ENCODE assay signal across 19 mouse cellular contexts in genomic region chr14:78468991-78469390, GRCm38 (mm10).
DNase-seq lines count a peak whose midpoint lies in the region; ATAC-seq and TF ChIP-seq lines count a peak whose summit lies in the region.
"Had no signal": no experiment of that assay in that cellular context is flagged by ENCODE, and none has a peak within 500 bp of the region (broad histone marks: within the 10 kb centered on the region; RNA-seq: fewer than 3 reads in every experiment).

No protein-coding gene starts in this region.

- DNase-seq in kidney, adult 11 months = peak; percentile 35
- DNase-seq in stomach, postnatal 0 days (ENCODE audit: low spot score) = no peak
- peak; percentile 28 for DNase-seq in kidney, postnatal 14 days
- DNase-seq in cerebellum, postnatal 10 days = no peak
- no peak for DNase-seq in cerebellum, adult 18-20 months
- DNase-seq: adrenal gland, adult 2 months; cerebellum, adult 11 months; cerebellum, adult 9-10 months; cerebellum, postnatal 36 days; gastrocnemius, postnatal 14 days; heart, adult 2 months had no signal

- H3K9me3 ChIP-seq in kidney, embryonic 16.5 days (ENCODE audit: low read length) = no peaks in the 10 kb centered on the region
- no peaks in the 10 kb centered on the region for H3K9me3 ChIP-seq in stomach, embryonic 14.5 days (ENCODE audit: control insufficient read depth, low read depth, low read length)
- no peaks in the 10 kb centered on the region for H3K9me3 ChIP-seq in stomach, postnatal 0 days (ENCODE audit: control insufficient read depth, low read length)
- H3K9me3 ChIP-seq: embryonic facial prominence, embryonic 10.5 days; forebrain, embryonic 13.5 days; heart, embryonic 12.5 days; hindbrain, embryonic 13.5 days had no signal

- no peak for ATAC-seq in kidney, embryonic 16.5 days (ENCODE audit: low FRiP score, low TSS enrichment)
- ATAC-seq in stomach, embryonic 14.5 days (ENCODE audit: insufficient number of reproducible peaks, insufficient read depth, low FRiP score, low read depth) = 0 out of 2 replicates have a peak, but pooled peaks have one; percentile 4
- ATAC-seq in stomach, postnatal 0 days (ENCODE audit: low FRiP score, low TSS enrichment) = no peak
- ATAC-seq: forebrain, embryonic 13.5 days; forebrain, postnatal 0 days; hindbrain, postnatal 0 days had no signal

- H3K36me3 ChIP-seq in kidney, embryonic 16.5 days (ENCODE audit: insufficient read depth, low read length) = no peaks in the 10 kb centered on the region
- H3K36me3 ChIP-seq in stomach, embryonic 14.5 days (ENCODE audit: control insufficient read depth, insufficient read depth, low read length) = no peaks in the 10 kb centered on the region
- no peaks in the 10 kb centered on the region for H3K36me3 ChIP-seq in stomach, postnatal 0 days (ENCODE audit: control insufficient read depth, insufficient read depth, low read length)
- H3K36me3 ChIP-seq: embryonic facial prominence, embryonic 10.5 days; heart, embryonic 12.5 days; hindbrain, embryonic 13.5 days had no signal

- H3K4me2 ChIP-seq in kidney, embryonic 16.5 days (replicated peaks; ENCODE audit: low read depth, low read length) = no peak overlapping the region
- no peak overlapping the region for H3K4me2 ChIP-seq in stomach, embryonic 14.5 days (replicated peaks; ENCODE audit: low read depth, low read length)
- H3K4me2 ChIP-seq in stomach, postnatal 0 days (replicated peaks; ENCODE audit: low read depth) = no peak overlapping the region
- H3K4me2 ChIP-seq: forebrain, embryonic 13.5 days; heart, embryonic 12.5 days; hindbrain, embryonic 13.5 days had no signal

- no peak overlapping the region for H3K4me3 ChIP-seq in kidney, embryonic 16.5 days (ENCODE audit: low read length)
- no peak overlapping the region for H3K4me3 ChIP-seq in stomach, embryonic 14.5 days (ENCODE audit: low read depth, low read length)
- no peak overlapping the region for H3K4me3 ChIP-seq in stomach, postnatal 0 days (ENCODE audit: low read depth, low read length)
- H3K4me3 ChIP-seq: embryonic facial prominence, embryonic 10.5 days; forebrain, embryonic 13.5 days; heart, adult 2 months; heart, embryonic 12.5 days; hindbrain, embryonic 13.5 days had no signal

- no peaks in the 10 kb centered on the region for H3K4me1 ChIP-seq in kidney, embryonic 16.5 days (ENCODE audit: insufficient read depth, low read length)
- no peaks in the 10 kb centered on the region for H3K4me1 ChIP-seq in stomach, embryonic 14.5 days (ENCODE audit: control insufficient read depth, insufficient read depth, low read length)
- no peaks in the 10 kb centered on the region for H3K4me1 ChIP-seq in stomach, postnatal 0 days (replicated peaks; ENCODE audit: control insufficient read depth, insufficient read depth)
- H3K4me1 ChIP-seq: embryonic facial prominence, embryonic 10.5 days; forebrain, embryonic 13.5 days; heart, embryonic 12.5 days; hindbrain, embryonic 13.5 days had no signal

- no peak overlapping the region for H3K9ac ChIP-seq in kidney, embryonic 16.5 days (replicated peaks; ENCODE audit: low read length)
- H3K9ac ChIP-seq in stomach, embryonic 14.5 days (replicated peaks; ENCODE audit: low read depth, low read length) = no peak overlapping the region
- H3K9ac ChIP-seq in stomach, postnatal 0 days (ENCODE audit: low read length) = no peak overlapping the region
- H3K9ac ChIP-seq: forebrain, embryonic 13.5 days; forebrain, postnatal 0 days; heart, embryonic 12.5 days; hindbrain, embryonic 13.5 days had no signal

- TF ChIP-seq EP300 in stomach, postnatal 0 days (optimal IDR thresholded peaks at IDR 0.05) = no peak

- TF ChIP-seq CTCF in stomach, postnatal 0 days (IDR thresholded peaks at IDR 0.05; ENCODE audit: low read depth) = no peak

- WGBS in kidney, embryonic 16.5 days = 72% methylated on average over 7 of the region's 7 CpGs
- 78% methylated on average over 7 of the region's 7 CpGs for WGBS in stomach, embryonic 14.5 days
- WGBS in stomach, postnatal 0 days = 74% methylated on average over 7 of the region's 7 CpGs

- H3K27me3 ChIP-seq in kidney, embryonic 16.5 days (ENCODE audit: insufficient read depth, low read length) = no peaks in the 10 kb centered on the region
- H3K27me3 ChIP-seq in stomach, embryonic 14.5 days (ENCODE audit: control insufficient read depth, insufficient read depth, low read length) = no peaks in the 10 kb centered on the region
- H3K27me3 ChIP-seq in stomach, postnatal 0 days (ENCODE audit: control insufficient read depth, insufficient read depth, low read length) = no peaks in the 10 kb centered on the region
- H3K27me3 ChIP-seq: forebrain, embryonic 13.5 days; heart, embryonic 12.5 days; hindbrain, embryonic 13.5 days had no signal

- H3K27ac ChIP-seq in kidney, embryonic 16.5 days (ENCODE audit: low read length) = no peak overlapping the region
- H3K27ac ChIP-seq in stomach, embryonic 14.5 days (ENCODE audit: low read length) = no peak overlapping the region
- no peak overlapping the region for H3K27ac ChIP-seq in stomach, postnatal 0 days (replicated peaks)
- H3K27ac ChIP-seq: embryonic facial prominence, embryonic 10.5 days; forebrain, embryonic 13.5 days; heart, adult 2 months; hindbrain, embryonic 13.5 days; hindbrain, postnatal 0 days had no signal

Comparison
In these comparisons a context has a peak if more than half of its experiments do, and no peak if none do; other contexts are left out.
1. DNase-seq: peak in kidney, adult 11 months (single experiment) and kidney, postnatal 14 days (single experiment); none in stomach, postnatal 0 days (single experiment), cerebellum, postnatal 10 days (0 of 2) and cerebellum, adult 18-20 months (0 of 2).